Mouse (Mus musculus) sigmoid colon, adult 10 weeks (tissue): Measurements from ENCODE around the gene Map3k3. TPM values are rescaled to one million over a fixed set of nuclear protein-coding genes. Genes with fewer than 3 reads are reported as not detected.

Source experiments
- polyA plus RNA-seq: library from polyadenylated mRNA; stranded (reverse); fragments of 350-450 nt; fragmentation: Illumina TruSeq; extraction: RNeasy Lipid Tissue Mini Kit (QIAGEN cat#74804); gene quantifications from one replicate; pipeline ENCODE4 v1.2.3, GENCODE M21; 2014; ENCODE audit warnings: low read depth, low replicate concordance

The Map3k3 gene
- polyA plus RNA-seq, result 7.2 TPM

GRCm38 (mm10) chr11:106083708-106084701, at the start of gene Map3k3:
Gene Map3k3 (plus strand): TSS chr11:106084613.

GRCm38 (mm10) chr11:106036548-106037417, 47.6 kb upstream of the Map3k3 start, which contains the start of gene Dcaf7:
Gene Dcaf7 (plus strand): TSS chr11:106036872.

GRCm38 (mm10) chr11:106065923-106066571, 18.4 kb upstream of the Map3k3 start, which contains the start of gene Taco1:
Gene Taco1 (plus strand): TSS chr11:106066061.

GRCm38 (mm10) chr11:106160841-106161721, 76.7 kb downstream of the Map3k3 start, which contains the start of the genes Gm10840 and Limd2:
Gene Gm10840 (plus strand): TSS chr11:106160850.
Gene Limd2 (minus strand): TSS chr11:106160860.

GRCm38 (mm10) chr11:106202123-106202465, 117.7 kb downstream of the Map3k3 start, which contains the start of gene Strada:
Gene Strada (minus strand): TSS chr11:106202168.

Other genes starting within 250 kb of the Map3k3 start
- gene Cyb561, start 131.3 kb upstream of the Map3k3 start, polyA plus RNA-seq, result 31.9 TPM
- 12.2 TPM for gene Ace, start 116.7 kb upstream of the Map3k3 start, polyA plus RNA-seq
- not detected for gene Ace3, start 89.9 kb upstream of the Map3k3 start, polyA plus RNA-seq
- gene Kcnh6, start 76.5 kb upstream of the Map3k3 start, polyA plus RNA-seq, result 0.32 TPM
- 37.6 TPM for gene Dcaf7, start 47.7 kb upstream of the Map3k3 start, polyA plus RNA-seq
- 5.7 TPM for gene Taco1, start 18.6 kb upstream of the Map3k3 start, polyA plus RNA-seq
- gene Gm10840, start 76.2 kb downstream of the Map3k3 start, polyA plus RNA-seq, result not detected
- 1.7 TPM for gene Limd2, start 76.2 kb downstream of the Map3k3 start, polyA plus RNA-seq
- 7.5 TPM for gene Strada, start 117.6 kb downstream of the Map3k3 start, polyA plus RNA-seq
- gene Ccdc47, start 131.7 kb downstream of the Map3k3 start, polyA plus RNA-seq, result 142 TPM
- 57.6 TPM for gene Ddx42, start 132.3 kb downstream of the Map3k3 start, polyA plus RNA-seq
- 10.4 TPM for gene Ftsj3, start 171.5 kb downstream of the Map3k3 start, polyA plus RNA-seq
- 16.9 TPM for gene Psmc5, start 171.5 kb downstream of the Map3k3 start, polyA plus RNA-seq
- gene Smarcd2, start 188.4 kb downstream of the Map3k3 start, polyA plus RNA-seq, result 14.8 TPM
- not detected for gene Tcam1, start 192.1 kb downstream of the Map3k3 start, polyA plus RNA-seq
- gene Gh, start 217.3 kb downstream of the Map3k3 start, polyA plus RNA-seq, result not detected
- 4.8 TPM for gene Cd79b, start 230.1 kb downstream of the Map3k3 start, polyA plus RNA-seq